Mouse (Mus musculus): Measurements from ENCODE around the gene Got1.

Got1 gene

GRCm38 (mm10) chr19:43524187-43525103 is at the start of gene Got1:
Gene Got1, minus strand, starts transcription at chr19:43524605.
- peak; percentile 94 for DNase-seq

- DNase-seq = peak; percentile 65
Measured at GRCm38 (mm10) chr19:43570831-43571790, 46.7 kb upstream of the Got1 start.

DNA sequence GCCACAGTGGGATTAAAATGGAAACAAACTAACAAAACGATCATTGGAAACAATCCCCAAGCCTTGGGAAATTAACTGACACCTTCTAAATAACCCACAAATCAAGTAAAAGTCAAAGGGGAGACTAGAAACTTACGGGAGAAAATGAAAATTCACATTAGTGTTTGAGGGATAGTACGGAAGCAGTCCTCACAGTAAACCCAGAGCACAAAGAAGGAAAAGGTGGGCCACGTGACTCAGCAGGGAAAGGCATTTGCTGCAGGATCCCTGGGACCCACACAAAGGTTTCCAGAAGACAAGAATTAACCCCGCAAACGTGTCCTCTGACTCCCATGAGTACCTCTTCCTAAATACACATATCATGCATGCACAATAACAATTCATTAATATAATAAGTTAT is 44.7 kb upstream of the Got1 start:
- no peak for DNase-seq

DNA sequence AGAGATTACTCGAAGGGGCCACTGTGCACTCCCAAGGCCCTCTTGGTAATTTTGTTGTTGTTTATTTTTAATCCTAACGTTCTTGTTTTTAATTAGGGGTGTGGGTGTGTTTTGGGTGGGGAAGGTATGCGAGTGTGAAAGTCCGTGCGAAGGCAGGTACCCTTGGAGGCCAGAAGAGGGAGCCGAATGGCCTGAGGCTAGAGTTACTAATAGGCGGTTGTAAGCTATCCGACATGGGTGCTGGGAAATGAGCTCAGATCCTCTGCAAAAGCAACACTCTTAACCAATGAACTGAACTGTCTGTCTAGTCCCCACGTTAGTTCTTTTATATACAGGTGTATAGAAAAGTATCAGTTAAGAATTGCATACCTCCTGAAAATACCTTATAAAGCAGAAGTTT is 43.9 kb upstream of the Got1 start:
- DNase-seq = no peak

DNA sequence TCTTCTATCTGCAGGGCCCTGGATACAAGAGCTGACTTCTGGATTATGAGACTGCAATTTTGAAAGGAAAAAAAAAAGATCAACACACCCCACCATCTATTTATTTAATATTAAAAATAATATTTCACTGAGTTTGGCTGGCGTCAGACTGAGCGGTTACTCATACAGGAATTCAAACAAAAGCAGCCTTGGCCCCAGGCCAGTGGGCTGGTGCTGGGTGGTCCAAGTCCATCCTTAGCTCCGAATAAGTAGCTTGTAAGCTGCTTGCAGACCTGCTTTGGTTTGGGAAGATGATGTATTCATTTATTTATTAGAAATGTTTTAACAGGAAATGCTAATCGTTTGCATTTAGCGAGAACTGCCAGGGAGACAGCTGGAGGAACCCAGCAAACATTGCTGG is 38.8 kb upstream of the Got1 start:
- no peak for DNase-seq

DNA sequence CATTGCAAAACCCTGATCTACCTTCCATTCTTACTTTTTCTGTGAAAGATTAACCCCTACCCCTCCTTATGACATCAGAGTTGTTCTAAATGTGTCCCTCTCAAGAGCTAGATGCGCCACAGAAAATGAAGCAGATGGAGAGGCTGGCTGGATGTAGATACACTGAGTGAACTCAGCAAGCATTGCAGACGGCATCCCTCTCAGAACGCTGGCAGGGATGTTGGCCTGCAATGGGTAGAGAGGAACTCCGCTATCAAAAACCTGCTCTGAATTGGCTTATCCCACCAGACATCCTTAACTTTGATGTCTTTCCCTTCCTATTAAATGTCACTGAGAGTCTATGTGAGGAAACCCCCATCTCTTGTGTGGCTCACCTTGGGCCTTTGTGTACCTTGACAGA is 37.4 kb upstream of the Got1 start:
- DNase-seq = no peak

DNA sequence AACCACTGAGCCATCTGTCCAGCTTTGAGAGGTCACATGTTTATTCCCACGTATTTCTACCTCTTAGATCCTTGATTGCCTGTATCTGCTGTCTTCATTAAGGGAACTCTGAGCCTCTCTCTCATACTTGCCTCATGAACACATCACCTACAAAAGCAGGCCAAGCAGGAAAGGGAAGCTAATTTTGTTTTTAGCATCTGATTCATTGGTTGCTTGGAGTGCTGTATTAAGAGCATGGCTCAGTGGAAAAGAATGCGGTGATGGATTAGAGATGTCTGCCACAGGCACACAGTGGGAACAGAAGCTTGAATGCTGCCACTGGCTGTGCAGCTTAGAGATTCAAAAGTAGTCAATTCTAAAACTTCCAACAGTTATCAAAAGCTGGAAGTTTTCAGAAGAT is 35.8 kb upstream of the Got1 start:
- DNase-seq = no peak

- DNase-seq = no peak
Measured at GRCm38 (mm10) chr19:43551493-43551890, 27.1 kb upstream of the Got1 start.

DNA sequence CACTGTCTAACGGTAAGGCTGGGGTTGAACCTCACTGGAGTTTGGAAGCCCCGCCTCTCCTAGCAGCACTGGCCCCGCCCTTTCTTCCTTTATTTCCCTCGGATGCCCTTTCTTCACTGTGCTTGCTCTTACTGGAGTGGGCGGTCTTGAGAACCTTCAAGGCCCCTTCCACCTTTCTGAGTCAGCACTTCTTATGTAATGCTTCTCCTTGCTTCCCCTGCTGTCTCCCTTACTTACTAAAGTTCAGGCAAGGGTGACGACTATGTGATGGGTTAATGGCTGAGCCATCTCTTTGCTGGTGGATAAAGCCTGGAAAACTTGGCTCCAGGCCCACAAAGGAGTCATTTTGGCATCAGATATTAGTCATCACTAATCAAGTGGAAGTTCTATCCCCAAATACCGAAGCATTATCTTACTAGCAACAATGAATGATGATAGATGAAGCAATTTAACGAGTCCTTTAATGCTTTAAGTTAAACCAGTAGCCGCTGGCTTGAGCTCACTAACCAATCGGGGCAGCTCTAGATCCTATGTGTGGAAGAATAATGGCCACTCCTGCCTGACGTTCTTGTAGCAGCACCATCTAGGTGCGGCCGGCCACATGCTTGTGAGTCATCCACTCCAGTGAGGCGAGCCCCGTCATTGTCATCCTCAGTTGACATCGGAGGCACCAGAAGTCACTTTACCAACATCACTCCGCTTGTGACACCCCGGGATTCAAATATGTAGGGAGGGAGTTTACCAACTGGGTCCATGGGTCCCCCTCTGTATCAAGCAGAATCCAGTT is 26.5 kb upstream of the Got1 start:
- no peak for DNase-seq

DNA sequence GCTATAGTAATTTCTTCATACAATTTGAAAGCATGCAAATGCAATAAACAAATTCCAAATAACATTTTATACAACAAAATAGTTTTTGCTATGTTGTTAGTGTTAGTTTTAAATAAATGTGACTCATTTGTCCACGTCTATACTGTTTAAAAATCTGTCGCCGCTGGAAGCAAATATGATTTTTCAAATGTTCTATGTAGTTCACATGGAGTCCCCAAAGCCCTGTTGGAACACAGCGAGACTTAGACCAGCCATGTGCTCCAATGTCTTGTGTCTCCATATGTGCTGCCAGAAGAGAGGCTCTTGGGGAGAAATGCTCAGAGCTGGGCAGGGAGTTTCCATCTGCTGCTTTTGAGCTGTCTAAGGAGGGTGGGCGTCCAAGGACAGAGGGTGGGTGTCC is 23.7 kb upstream of the Got1 start:
- DNase-seq = no peak

DNA sequence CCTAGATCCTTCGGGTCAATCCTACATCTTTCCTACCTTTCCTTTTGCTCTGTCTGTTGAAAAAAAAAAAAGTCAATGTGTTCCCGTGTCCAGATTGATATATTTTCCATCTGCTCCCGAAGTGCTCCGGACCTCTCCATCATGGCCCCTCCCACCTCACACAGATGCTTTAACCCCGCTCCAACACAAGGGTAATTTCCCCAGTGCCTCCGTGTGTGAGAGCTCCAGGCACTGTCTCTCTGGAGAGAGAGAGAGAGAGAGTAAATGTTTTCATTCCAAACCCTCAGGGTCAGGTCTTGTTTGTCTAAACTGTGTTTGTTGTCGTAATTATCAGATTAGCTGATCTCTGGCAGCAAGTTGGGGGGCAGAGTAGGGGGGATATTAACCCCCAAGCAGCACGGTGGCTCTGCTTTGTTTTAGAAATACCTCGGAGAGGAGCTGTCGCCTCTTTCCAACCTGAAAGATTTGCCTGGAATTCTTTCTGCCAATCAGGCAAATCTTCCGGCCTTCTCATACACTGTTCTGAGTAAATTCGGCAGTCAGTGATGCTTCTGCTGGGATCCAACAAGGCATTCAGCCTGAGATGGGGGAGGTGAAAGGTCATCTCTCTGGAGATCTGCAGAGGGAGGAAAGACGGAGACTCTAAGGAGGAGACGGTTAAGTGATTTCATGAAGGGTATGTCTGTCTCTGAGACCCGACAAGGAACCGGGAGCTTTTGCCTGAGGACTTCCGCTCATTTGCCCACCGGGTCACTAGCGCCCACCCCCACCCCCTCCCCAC is 22.1 kb upstream of the Got1 start:
- DNase-seq = no peak

DNA sequence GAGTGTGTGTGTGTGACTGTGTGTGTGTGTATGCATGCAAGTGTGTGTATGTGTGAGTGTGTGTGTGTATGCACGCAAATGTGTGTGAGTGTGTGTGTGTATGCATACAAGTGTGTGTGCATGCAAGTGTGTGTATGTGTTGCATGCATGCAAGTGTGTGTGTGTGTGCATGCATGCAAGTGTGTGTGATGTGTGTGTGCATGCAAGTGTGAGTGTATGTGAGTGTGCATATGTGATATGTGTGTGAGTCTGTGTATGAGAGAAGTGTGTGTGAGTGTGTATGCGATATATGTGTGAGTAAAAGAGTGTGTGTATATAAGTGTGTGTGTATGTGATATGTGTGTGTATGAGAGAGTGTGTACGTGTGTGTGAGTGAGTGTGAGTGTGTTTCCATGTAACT is 11.0 kb upstream of the Got1 start:
- DNase-seq = no peak

GRCm38 (mm10) chr19:43530921-43531320 is 6.5 kb upstream of the Got1 start:
- DNase-seq = no peak

- peak; percentile 75 for DNase-seq
Measured at GRCm38 (mm10) chr19:43530197-43530770, 5.9 kb upstream of the Got1 start.

- DNase-seq = no peak
Measured at GRCm38 (mm10) chr19:43528056-43528587, 3.7 kb upstream of the Got1 start.

DNA sequence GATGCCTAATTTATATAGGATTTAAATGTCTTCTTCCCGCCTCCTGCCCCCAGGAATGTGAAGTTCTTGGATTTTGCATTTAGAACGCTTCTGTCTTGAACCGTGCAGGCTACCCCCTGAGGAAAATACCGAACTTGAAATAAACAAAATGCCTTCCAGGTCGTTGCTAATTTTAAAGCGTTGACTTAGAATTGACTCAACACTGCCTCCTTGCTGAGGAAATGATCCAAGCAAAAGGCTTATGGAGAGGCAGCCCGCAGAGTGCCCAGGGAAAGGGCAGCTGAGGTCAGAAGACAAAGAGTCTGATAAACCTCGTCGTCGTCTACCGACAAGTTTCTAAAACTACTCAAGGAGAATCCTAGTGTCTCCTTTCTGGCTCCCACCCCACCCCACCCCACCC is 2.7 kb upstream of the Got1 start:
- no peak for DNase-seq

GRCm38 (mm10) chr19:43526025-43526424 is 1.6 kb upstream of the Got1 start:
- no peak for DNase-seq

DNA sequence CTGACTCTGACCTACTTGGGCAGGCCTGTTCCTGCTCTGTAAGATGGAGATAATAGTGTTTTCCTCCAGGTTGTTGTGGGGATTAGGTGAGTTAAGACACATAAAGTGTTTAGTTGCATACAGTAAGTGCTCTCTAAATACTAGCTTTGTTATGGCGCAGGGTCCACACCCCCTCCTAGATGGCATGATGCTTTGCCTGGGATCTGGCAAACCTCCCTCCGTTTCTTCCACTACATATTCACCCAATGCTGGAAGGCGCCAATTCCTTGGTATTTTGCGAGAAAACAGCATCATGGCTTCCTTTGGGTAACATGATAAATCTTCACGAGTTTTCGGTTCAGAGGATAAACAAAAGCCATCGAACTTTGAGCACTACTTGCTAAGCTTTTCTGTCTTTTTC is 1.2 kb upstream of the Got1 start:
- no peak for DNase-seq

DNA sequence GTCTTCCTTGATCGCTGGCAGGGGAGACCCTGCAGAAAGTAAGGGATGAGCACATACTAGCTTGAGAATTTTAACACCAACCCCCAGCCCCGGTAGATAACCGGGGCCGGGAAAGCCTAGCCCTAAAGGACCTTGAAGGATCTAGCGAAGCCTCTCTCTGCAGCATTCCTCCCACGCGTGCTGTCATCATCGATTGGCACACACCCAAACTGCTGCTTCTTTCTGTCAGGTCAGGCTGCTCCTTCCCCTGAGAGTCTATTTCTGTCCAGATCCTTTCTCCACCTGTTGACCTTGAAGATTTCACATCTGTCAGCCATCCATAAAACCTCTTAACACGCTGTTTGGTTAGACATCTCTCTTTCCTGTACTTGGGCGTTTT is 688 bp upstream of the Got1 start:
- peak; percentile 39 for DNase-seq

GRCm38 (mm10) chr19:43523551-43523950 is 854 bp downstream of the Got1 start:
- peak; percentile 26 for DNase-seq

- DNase-seq = no peak
Measured at GRCm38 (mm10) chr19:43521996-43522395, 2.4 kb downstream of the Got1 start.
